Mouse (Mus musculus): ENCODE data around the gene Sik1.

Sik1 gene

GRCm38 (mm10) chr17:31854770-31855596 is 621 bp downstream of the Sik1 start:
- DNase-seq (ENCODE audit: low read depth, low spot score), result no peak

DNA sequence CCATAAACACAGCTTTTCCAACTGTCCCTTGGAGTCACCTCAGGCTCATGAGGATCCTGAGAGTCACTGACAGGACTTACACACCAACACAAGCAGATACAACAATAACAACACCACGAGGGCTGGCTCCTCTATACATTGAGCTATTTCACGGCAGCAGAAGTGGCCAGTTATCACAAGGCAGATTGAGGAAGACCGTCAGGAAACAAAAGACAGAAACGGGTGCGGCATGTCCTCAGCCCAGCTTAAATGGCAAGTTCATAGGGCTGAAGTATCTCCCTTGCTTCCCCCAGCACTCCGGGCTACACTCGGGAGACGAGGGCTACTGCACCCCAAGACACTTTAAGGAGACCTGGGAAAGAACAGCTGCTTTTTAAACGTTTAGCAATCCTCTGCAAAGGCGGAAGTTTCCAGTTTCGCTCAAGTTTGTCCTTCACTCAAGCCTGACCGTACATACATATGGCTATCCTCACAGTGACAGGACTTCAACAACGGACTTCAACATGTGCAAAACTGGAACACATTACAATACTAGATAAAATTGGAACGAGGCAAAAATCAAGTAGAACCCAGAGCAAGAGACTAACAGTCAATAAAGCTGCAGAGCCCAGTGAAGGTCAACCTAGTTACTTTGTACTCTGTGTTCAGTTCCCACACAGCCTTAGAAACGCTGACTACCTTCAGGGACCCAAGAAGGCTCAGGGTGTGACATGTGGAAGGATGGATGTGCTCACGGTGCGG is 2.0 kb downstream of the Sik1 start:
- DNase-seq (ENCODE audit: low read depth, low spot score), result no peak

- no peak for DNase-seq (ENCODE audit: low read depth, low spot score)
Observed at GRCm38 (mm10) chr17:31852782-31853447, 2.7 kb downstream of the Sik1 start.

- no peak for DNase-seq (ENCODE audit: low read depth, low spot score)
Observed at GRCm38 (mm10) chr17:31851816-31852476, 3.7 kb downstream of the Sik1 start.

DNA sequence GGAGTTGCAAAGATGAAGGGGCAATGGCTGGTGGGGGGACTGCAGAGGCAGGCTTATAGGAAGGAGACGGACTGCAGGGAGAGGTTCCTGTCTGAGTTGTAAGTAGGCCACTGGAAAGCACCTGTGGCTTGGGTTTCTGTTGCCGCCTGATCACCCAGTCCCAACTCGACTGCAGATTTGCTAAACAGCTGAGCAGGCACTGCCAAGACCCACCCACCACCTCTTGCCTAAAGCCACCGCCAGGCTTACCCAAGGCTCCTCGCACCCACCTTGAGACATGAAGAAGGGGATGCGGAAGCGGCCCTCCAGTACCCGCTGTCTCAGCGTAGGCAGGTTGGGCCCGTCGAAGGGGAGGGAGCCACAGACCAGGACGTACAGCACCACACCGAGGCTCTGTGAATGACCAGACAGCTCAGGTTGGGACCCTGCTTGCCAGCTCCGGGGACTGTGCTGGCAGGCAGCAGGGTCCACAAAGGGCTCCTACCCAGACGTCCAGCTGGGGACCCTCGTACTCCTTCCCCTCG is 5.1 kb downstream of the Sik1 start:
- no peak for DNase-seq (ENCODE audit: low read depth, low spot score)

DNA sequence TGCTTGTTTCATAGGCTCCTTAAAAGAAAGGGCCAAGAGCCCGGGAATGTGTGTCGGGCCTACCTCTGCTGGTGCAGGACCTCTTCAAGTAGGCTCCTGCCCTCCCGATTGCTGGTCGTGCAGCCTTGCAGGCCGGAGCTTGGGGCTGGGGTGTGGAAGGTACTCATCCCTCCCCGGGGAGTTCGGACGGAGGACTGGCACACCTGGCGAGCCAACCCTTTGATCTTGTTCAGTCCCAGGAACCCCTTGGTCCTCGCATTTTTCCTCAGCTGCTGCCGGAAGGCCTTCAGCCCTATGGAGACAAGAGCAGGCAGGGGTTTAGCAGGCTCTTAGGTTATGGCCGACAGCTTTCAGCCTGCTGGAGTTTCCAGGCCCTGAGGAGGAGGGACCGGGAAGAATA is 8.6 kb downstream of the Sik1 start:
- DNase-seq (ENCODE audit: low read depth, low spot score), result no peak

GRCm38 (mm10) chr17:31846352-31846751 is 9.3 kb downstream of the Sik1 start:
- DNase-seq (ENCODE audit: low read depth, low spot score), result no peak

- peak; percentile 50 for DNase-seq (ENCODE audit: low read depth, low spot score)
Observed at GRCm38 (mm10) chr17:31843891-31844290, 11.7 kb downstream of the Sik1 start.

GRCm38 (mm10) chr17:31842930-31843822 is 12.4 kb downstream of the Sik1 start:
- no peak for DNase-seq (ENCODE audit: low read depth, low spot score)

GRCm38 (mm10) chr17:31841842-31842611 is 13.6 kb downstream of the Sik1 start:
- peak; percentile 68 for DNase-seq (ENCODE audit: low read depth, low spot score)

GRCm38 (mm10) chr17:31841453-31841841 is 14.2 kb downstream of the Sik1 start:
- DNase-seq (ENCODE audit: low read depth, low spot score), result no peak

- no peak for DNase-seq (ENCODE audit: low read depth, low spot score)
Observed at GRCm38 (mm10) chr17:31840423-31841003, 15.1 kb downstream of the Sik1 start.

DNA sequence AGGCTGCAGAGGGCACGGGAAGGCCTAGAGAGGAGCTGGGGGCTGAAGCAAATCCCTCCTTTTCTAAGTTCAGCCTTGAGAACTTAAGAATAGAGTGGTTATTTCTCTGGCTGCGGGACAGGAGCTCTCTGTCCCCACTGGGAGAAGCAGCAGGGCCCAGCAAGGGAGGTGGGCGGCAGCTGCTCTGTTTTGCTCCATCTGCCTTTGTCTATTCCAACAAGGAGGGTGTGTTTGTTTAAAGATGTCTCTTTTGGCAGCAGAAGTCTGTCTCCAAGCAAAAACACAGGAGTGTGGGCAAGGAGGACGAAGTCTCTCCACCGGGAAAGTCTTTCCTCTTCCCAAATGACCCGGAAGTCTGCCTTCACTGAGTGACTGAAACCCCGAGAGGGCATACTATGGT is 18.8 kb downstream of the Sik1 start:
- no peak for DNase-seq (ENCODE audit: low read depth, low spot score)

DNA sequence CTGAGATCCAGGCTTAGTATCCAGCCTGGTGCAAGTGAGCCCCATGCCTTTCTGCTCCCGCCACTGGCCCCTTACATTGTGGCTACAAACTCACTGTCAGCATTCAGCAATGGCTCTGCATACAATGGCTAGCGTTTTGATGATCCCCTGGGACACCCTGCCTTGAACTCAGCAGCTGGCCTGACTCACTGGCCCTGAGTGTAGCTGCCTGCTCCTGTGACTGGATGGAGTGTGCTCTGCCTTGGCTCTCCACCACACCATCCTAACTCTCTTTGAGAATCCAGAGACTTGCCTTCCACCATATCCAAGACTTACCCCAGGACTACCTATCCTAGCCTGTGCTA is 19.4 kb downstream of the Sik1 start:
- DNase-seq (ENCODE audit: low read depth, low spot score), result no peak

- no peak for DNase-seq (ENCODE audit: low read depth, low spot score)
Observed at GRCm38 (mm10) chr17:31835528-31836263, 19.9 kb downstream of the Sik1 start.

GRCm38 (mm10) chr17:31834320-31835065 is 21.1 kb downstream of the Sik1 start:
- DNase-seq (ENCODE audit: low read depth, low spot score), result no peak

- no peak for DNase-seq (ENCODE audit: low read depth, low spot score)
Observed at GRCm38 (mm10) chr17:31833752-31834151, 21.9 kb downstream of the Sik1 start.

DNA sequence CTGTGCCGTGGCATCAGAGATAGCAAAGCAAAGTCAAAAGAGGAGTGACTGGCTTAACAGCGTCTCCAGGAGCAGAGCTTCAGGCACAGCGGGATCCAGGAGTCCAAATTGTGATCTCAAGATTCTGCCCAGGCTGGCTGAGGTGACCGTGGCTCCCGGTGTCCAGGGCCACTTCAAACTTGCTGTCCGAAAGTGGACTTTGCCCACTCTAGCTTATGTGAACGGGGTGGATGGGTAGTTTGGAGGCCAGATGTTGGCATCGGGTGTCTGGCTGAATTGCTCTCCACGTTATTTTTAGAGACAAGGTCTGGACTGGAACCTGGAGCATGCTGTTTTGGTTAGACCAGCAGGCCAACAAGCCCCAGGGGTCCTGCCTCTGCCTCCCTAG is 23.0 kb downstream of the Sik1 start:
- no peak for DNase-seq (ENCODE audit: low read depth, low spot score)
